Mouse (Mus musculus): ENCODE results near the gene Plxnb1. TPM values are rescaled to one million over a fixed set of nuclear protein-coding genes. Genes with fewer than 3 reads are reported as not detected.

Plxnb1 gene
- polyA plus RNA-seq, 1 experiment, result 30.1 TPM

DNA sequence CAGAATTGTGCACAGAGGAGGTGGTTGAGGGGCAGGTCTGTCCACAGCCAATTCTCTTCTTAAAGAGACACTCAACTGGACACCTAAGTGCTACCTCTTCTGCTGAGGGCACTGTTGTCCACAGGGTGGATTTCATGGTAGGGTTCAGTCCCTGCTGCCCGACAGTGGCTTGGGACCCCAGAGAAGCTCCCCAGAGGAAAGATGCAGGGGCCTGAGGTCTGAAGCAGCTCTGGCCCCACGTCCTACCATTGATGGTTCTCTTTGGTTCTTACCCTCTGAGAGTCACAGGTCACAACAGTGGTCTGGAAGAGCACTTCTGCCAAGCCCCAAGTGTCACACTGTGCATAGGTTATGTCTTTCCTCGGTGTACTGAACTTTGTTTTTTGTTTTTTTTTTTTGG is 41.8 kb upstream of the Plxnb1 start:
- no peak overlapping the region for H3K4me3 ChIP-seq (ENCODE audit: insufficient read depth, low read length)
- H3K27ac ChIP-seq (ENCODE audit: insufficient read depth, low read length), result no peak overlapping the region
- TF ChIP-seq CTCF (IDR thresholded peaks at IDR 0.05; ENCODE audit: extremely low read depth, insufficient read depth, low read length) (no peak), POLR2A (IDR thresholded peaks at IDR 0.05; ENCODE audit: extremely low read depth, insufficient read depth, low read length) (no peak)
- peaks cover 3% of the 10 kb centered on the region for H3K4me1 ChIP-seq (ENCODE audit: control insufficient read depth, insufficient read depth, low read length)

GRCm38 (mm10) chr9:109053851-109054250 is 41.3 kb upstream of the Plxnb1 start:
- Histone ChIP-seq H3K4me3 (ENCODE audit: insufficient read depth, low read length) (no peak overlapping the region), H3K27ac (ENCODE audit: insufficient read depth, low read length) (no peak overlapping the region), H3K4me1 (ENCODE audit: control insufficient read depth, insufficient read depth, low read length) (peaks cover 5% of the 10 kb centered on the region)
- TF ChIP-seq POLR2A (IDR thresholded peaks at IDR 0.05; ENCODE audit: extremely low read depth, insufficient read depth, low read length) (no peak), CTCF (IDR thresholded peaks at IDR 0.05; ENCODE audit: extremely low read depth, insufficient read depth, low read length) (no peak)

DNA sequence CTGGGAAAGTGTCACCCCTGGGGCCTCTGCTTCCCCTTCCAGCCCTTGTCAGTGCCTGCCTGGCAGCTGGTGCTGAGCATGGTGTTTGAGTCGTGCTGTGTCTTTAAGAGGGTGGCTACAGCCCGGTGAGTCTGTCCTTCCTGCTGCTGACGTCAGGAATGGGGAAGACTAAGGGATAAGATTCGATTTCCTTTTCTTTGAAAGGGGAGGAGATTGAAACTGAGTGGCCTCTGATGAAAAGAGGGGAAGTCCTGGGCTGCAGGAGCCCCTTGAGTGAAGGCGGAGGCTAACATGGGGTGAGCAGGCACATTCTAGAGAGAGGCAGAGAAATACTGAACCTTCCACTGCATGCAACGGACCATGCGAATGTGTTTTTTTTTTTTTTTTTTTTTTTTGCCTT is 40.5 kb upstream of the Plxnb1 start:
- H3K4me3 ChIP-seq (ENCODE audit: insufficient read depth, low read length), result peak overlapping the region; percentile 47
- TF ChIP-seq CTCF (IDR thresholded peaks at IDR 0.05; ENCODE audit: extremely low read depth, insufficient read depth, low read length) (no peak), POLR2A (IDR thresholded peaks at IDR 0.05; ENCODE audit: extremely low read depth, insufficient read depth, low read length) (peak; percentile 87)
- H3K4me1 ChIP-seq (ENCODE audit: control insufficient read depth, insufficient read depth, low read length), result peaks cover 7% of the 10 kb centered on the region
- H3K27ac ChIP-seq (ENCODE audit: insufficient read depth, low read length), result peak overlapping the region; percentile 26

DNA sequence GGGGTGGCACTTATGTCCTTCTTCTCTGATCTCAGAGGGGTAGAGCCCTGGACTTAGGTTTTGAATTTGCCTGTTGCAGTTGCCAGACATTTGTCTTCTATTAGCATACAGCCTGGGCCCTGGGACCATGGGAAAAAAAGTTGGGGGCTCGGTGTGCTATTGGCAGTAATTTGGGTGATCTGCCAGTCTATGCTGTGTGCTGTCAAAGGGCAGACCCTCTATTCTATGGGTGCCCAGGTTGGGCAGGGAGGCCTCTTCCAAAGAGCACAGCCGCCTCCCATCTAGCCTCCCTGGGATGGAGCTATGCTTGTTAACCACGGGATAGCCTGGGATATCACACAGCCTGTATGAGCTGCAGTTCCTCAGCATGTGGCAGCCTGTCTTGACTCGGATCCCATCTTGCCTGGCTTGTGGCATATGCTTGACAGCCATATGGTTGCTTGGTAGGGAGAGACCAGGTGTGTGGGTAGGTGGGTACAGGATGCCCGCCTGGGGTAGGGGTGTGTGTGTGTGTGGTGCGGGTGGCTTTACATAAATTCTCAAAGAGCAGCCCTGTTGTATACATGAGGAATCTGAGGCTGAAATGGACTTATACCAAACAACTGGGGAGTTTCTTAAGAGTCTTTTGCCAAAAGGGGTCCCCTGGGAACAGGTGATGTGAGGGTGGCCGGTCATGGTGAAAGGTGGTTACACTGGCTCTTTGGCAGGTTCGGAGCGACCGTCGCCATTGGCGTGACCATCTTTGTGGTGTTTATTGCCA is 39.7 kb upstream of the Plxnb1 start:
- H3K4me1 ChIP-seq (ENCODE audit: control insufficient read depth, insufficient read depth, low read length), result peaks cover 7% of the 10 kb centered on the region
- H3K27ac ChIP-seq (ENCODE audit: insufficient read depth, low read length), result peak overlapping the region; percentile 26; the same call in 1 of the 2 replicates
- H3K4me3 ChIP-seq (ENCODE audit: insufficient read depth, low read length), result peak overlapping the region; percentile 47
- no peak for TF ChIP-seq POLR2A (IDR thresholded peaks at IDR 0.05; ENCODE audit: extremely low read depth, insufficient read depth, low read length)
- TF ChIP-seq CTCF (IDR thresholded peaks at IDR 0.05; ENCODE audit: extremely low read depth, insufficient read depth, low read length), result no peak

GRCm38 (mm10) chr9:109056081-109056690 is 39.0 kb upstream of the Plxnb1 start:
- H3K4me3 ChIP-seq (ENCODE audit: insufficient read depth, low read length), result no peak overlapping the region; the same call in 1 of the 2 replicates
- peaks cover 7% of the 10 kb centered on the region for H3K4me1 ChIP-seq (ENCODE audit: control insufficient read depth, insufficient read depth, low read length)
- H3K27ac ChIP-seq (ENCODE audit: insufficient read depth, low read length), result no peak overlapping the region
- TF ChIP-seq POLR2A (IDR thresholded peaks at IDR 0.05; ENCODE audit: extremely low read depth, insufficient read depth, low read length) (no peak), CTCF (IDR thresholded peaks at IDR 0.05; ENCODE audit: extremely low read depth, insufficient read depth, low read length) (no peak)

- Histone ChIP-seq H3K4me1 (ENCODE audit: control insufficient read depth, insufficient read depth, low read length) (peaks cover 7% of the 10 kb centered on the region), H3K4me3 (ENCODE audit: insufficient read depth, low read length) (no peak overlapping the region), H3K27ac (ENCODE audit: insufficient read depth, low read length) (no peak overlapping the region)
- TF ChIP-seq POLR2A (IDR thresholded peaks at IDR 0.05; ENCODE audit: extremely low read depth, insufficient read depth, low read length), result no peak
- no peak for TF ChIP-seq CTCF (IDR thresholded peaks at IDR 0.05; ENCODE audit: extremely low read depth, insufficient read depth, low read length)
These were observed 38.3 kb upstream of the Plxnb1 start for GRCm38 (mm10) chr9:109056916-109057315.

GRCm38 (mm10) chr9:109057543-109057942 is 37.6 kb upstream of the Plxnb1 start:
- Histone ChIP-seq H3K4me3 (ENCODE audit: insufficient read depth, low read length) (no peak overlapping the region), H3K27ac (ENCODE audit: insufficient read depth, low read length) (no peak overlapping the region)
- TF ChIP-seq POLR2A (IDR thresholded peaks at IDR 0.05; ENCODE audit: extremely low read depth, insufficient read depth, low read length) (no peak), CTCF (IDR thresholded peaks at IDR 0.05; ENCODE audit: extremely low read depth, insufficient read depth, low read length) (no peak)

GRCm38 (mm10) chr9:109058006-109058765 is 37.0 kb upstream of the Plxnb1 start:
- peaks cover 7% of the 10 kb centered on the region for H3K4me1 ChIP-seq (ENCODE audit: control insufficient read depth, insufficient read depth, low read length)
- peak overlapping the region; percentile 31; the same call in 1 of the 2 replicates for H3K4me3 ChIP-seq (ENCODE audit: insufficient read depth, low read length)
- peak overlapping the region; percentile 62; the same call in 1 of the 2 replicates for H3K27ac ChIP-seq (ENCODE audit: insufficient read depth, low read length)
- TF ChIP-seq POLR2A (IDR thresholded peaks at IDR 0.05; ENCODE audit: extremely low read depth, insufficient read depth, low read length) (no peak), CTCF (IDR thresholded peaks at IDR 0.05; ENCODE audit: extremely low read depth, insufficient read depth, low read length) (no peak)

More at GRCm38 (mm10) chr9:109057543-109057942, 37.6 kb upstream of the Plxnb1 start:
- peaks cover 7% of the 10 kb centered on the region for H3K4me1 ChIP-seq (ENCODE audit: control insufficient read depth, insufficient read depth, low read length)

- Histone ChIP-seq H3K27ac (ENCODE audit: insufficient read depth, low read length) (peak within 1 kb of the TSS; percentile 62), H3K4me1 (ENCODE audit: control insufficient read depth, insufficient read depth, low read length) (peaks cover 7% of the 10 kb centered on the region), H3K4me3 (ENCODE audit: insufficient read depth, low read length) (peak within 1 kb of the TSS; percentile 31)
- peak; percentile 92 for TF ChIP-seq CTCF (IDR thresholded peaks at IDR 0.05; ENCODE audit: extremely low read depth, insufficient read depth, low read length)
- peak; percentile 93 for TF ChIP-seq POLR2A (IDR thresholded peaks at IDR 0.05; ENCODE audit: extremely low read depth, insufficient read depth, low read length)
These were observed 35.9 kb upstream of the Plxnb1 start, which contains the start of gene Trex1 for GRCm38 (mm10) chr9:109059136-109059903. Gene Trex1, minus strand, starts transcription at chr9:109059734.

All from cortical plate, adult 2 months (tissue).